In genomic region chr9:72256646-72257045, GRCm38 (mm10) we compare ENCODE assay signal across 26 mouse cellular contexts.
"Had no signal": no experiment of that assay in that cellular context is flagged by ENCODE, and none has a peak within 500 bp of the region (broad histone marks: within the 10 kb centered on the region; RNA-seq: fewer than 3 reads in every experiment).

No protein-coding gene starts in this region.

- H3K4me1 ChIP-seq: heart, embryonic 13.5 days; heart, embryonic 15.5 days; hindbrain, embryonic 13.5 days; hindbrain, embryonic 15.5 days; kidney, embryonic 15.5 days; limb, embryonic 13.5 days; liver, embryonic 13.5 days; liver, embryonic 15.5 days had no signal

- H3K27ac ChIP-seq: gastrocnemius, adult 2 months; heart, embryonic 13.5 days; heart, embryonic 15.5 days; hindbrain, embryonic 13.5 days; hindbrain, embryonic 15.5 days; hindbrain, postnatal 0 days; kidney, embryonic 15.5 days; kidney, postnatal 0 days; left cerebral cortex, adult 2 months; limb, embryonic 13.5 days; liver, embryonic 13.5 days; liver, embryonic 15.5 days had no signal

- ATAC-seq: hindbrain, postnatal 0 days; intestine, embryonic 16.5 days had no signal

- H3K27me3 ChIP-seq: heart, embryonic 13.5 days; heart, embryonic 15.5 days; hindbrain, embryonic 13.5 days; hindbrain, embryonic 15.5 days; kidney, embryonic 15.5 days; limb, embryonic 13.5 days; liver, embryonic 13.5 days; liver, embryonic 15.5 days had no signal

- H3K36me3 ChIP-seq: heart, embryonic 13.5 days; heart, embryonic 15.5 days; hindbrain, embryonic 13.5 days; hindbrain, embryonic 15.5 days; kidney, embryonic 15.5 days; limb, embryonic 13.5 days; liver, embryonic 13.5 days; liver, embryonic 15.5 days had no signal

- H3K9me3 ChIP-seq: heart, embryonic 13.5 days; heart, embryonic 15.5 days; hindbrain, embryonic 15.5 days; limb, embryonic 13.5 days; liver, embryonic 13.5 days; liver, embryonic 15.5 days had no signal

- H3K4me2 ChIP-seq: heart, embryonic 11.5 days; heart, embryonic 13.5 days; heart, embryonic 15.5 days; hindbrain, embryonic 13.5 days; hindbrain, embryonic 15.5 days; kidney, embryonic 15.5 days; limb, embryonic 13.5 days; liver, embryonic 11.5 days; liver, embryonic 13.5 days; liver, embryonic 15.5 days had no signal

- DNase-seq: gastrocnemius, adult 2 months; gastrocnemius, postnatal 10 days; gastrocnemius, postnatal 25 days; heart, adult 18-20 months; heart, postnatal 14 days; heart, postnatal 36 days; kidney, adult 11 months; kidney, adult 2 months; kidney, adult 9 months; kidney, postnatal 14 days; kidney, postnatal 36 days; liver; liver, embryonic 13.5 days had no signal

- H3K9ac ChIP-seq: heart, embryonic 13.5 days; heart, embryonic 15.5 days; hindbrain, embryonic 13.5 days; hindbrain, embryonic 15.5 days; kidney, embryonic 15.5 days; limb, embryonic 13.5 days; liver, embryonic 13.5 days; liver, embryonic 15.5 days had no signal

- H3K4me3 ChIP-seq: gastrocnemius, adult 2 months; heart, embryonic 13.5 days; heart, embryonic 15.5 days; hindbrain, embryonic 13.5 days; hindbrain, embryonic 15.5 days; kidney, embryonic 15.5 days; left cerebral cortex, adult 2 months; limb, embryonic 13.5 days; liver, embryonic 13.5 days; liver, embryonic 15.5 days had no signal
